Mouse (Mus musculus) lung, adult 2 months (tissue): Measurements from ENCODE around the gene Tctn1.

Experiments used
- CTCF ChIP-seq: fragments of 200-500 bp; IDR thresholded peaks from 2 replicates; pipeline ENCODE4 v1.5.1; 2011; ENCODE audit warnings: mild to moderate bottlenecking, low read length, control low read depth; ENCODE audit not compliant: insufficient read depth
- POLR2A ChIP-seq: fragments of 200-500 bp; IDR thresholded peaks from 2 replicates; pipeline ENCODE4 v1.6.1; 2011; ENCODE audit warnings: low read depth, mild to moderate bottlenecking, control low read depth, low read length, borderline replicate concordance; ENCODE audit errors: extremely low read depth

- TF ChIP-seq CTCF: no peak
- no peak for TF ChIP-seq POLR2A
Measured at GRCm38 (mm10) chr5:122192347-122192746, 71.9 kb downstream of the Tctn1 start.
